ENCODE assay signal across 8 mouse cellular contexts in genomic region chr19:37696603-37697334, GRCm38 (mm10). TPM values are rescaled to one million over a fixed set of nuclear protein-coding genes. Genes with fewer than 3 reads are reported as not detected.
DNase-seq lines count a peak whose midpoint lies in the region; ATAC-seq lines count a peak whose summit lies in the region.
"Had no signal": no experiment of that assay in that cellular context is flagged by ENCODE, and none has a peak within 500 bp of the region (broad histone marks: within the 10 kb centered on the region; RNA-seq: fewer than 3 reads in every experiment).

No protein-coding gene starts in this region.

- peaks cover 94% of the 10 kb centered on the region for H3K27me3 ChIP-seq in hindbrain, embryonic 11.5 days (ENCODE audit: control insufficient read depth, insufficient read depth, low read length)
- H3K27me3 ChIP-seq in liver, embryonic 16.5 days (ENCODE audit: control insufficient read depth, insufficient read depth, low read depth, low read length) = peaks cover 94% of the 10 kb centered on the region

- no peaks in the 10 kb centered on the region for H3K36me3 ChIP-seq in hindbrain, embryonic 11.5 days (ENCODE audit: control insufficient read depth, insufficient read depth, low read length)
- no peaks in the 10 kb centered on the region for H3K36me3 ChIP-seq in liver, embryonic 16.5 days (ENCODE audit: control insufficient read depth, insufficient read depth)

- H3K4me1 ChIP-seq in hindbrain, embryonic 11.5 days (replicated peaks; ENCODE audit: control insufficient read depth, insufficient read depth, low read length) = peaks cover 19% of the 10 kb centered on the region
- peaks cover 5% of the 10 kb centered on the region for H3K4me1 ChIP-seq in liver, embryonic 16.5 days (ENCODE audit: control insufficient read depth, low read depth, low read length)

- peak overlapping the region; percentile 31; the same call in 1 of the 2 replicates for H3K4me3 ChIP-seq in hindbrain, embryonic 11.5 days (ENCODE audit: low read depth, low read length)
- peak overlapping the region; percentile 26 for H3K4me3 ChIP-seq in liver, embryonic 16.5 days (ENCODE audit: low read depth, low read length)

- no peak for ATAC-seq in hindbrain, embryonic 11.5 days (ENCODE audit: low FRiP score)
- no peak for ATAC-seq in liver, embryonic 16.5 days (ENCODE audit: low read depth)
- ATAC-seq in inflammation-experienced regulatory T-cells, adult 6 months = no peak

- no peak overlapping the region for H3K27ac ChIP-seq in hindbrain, embryonic 11.5 days (ENCODE audit: low read depth, low read length)
- no peak overlapping the region for H3K27ac ChIP-seq in liver, embryonic 16.5 days (ENCODE audit: low read length)

- no peak overlapping the region for H3K9ac ChIP-seq in hindbrain, embryonic 11.5 days (ENCODE audit: low read depth, low read length)
- no peak overlapping the region for H3K9ac ChIP-seq in liver, embryonic 16.5 days (ENCODE audit: low read depth, low read length)

- DNase-seq in retina, postnatal 1 day = peak; percentile 48
- no peak for DNase-seq in retina, embryonic 14.5 days (ENCODE audit: low spot score)
- DNase-seq in hindbrain, embryonic 11.5 days (ENCODE audit: low spot score) = peak; percentile 54
- no peak for DNase-seq in urinary bladder, adult 2 months (ENCODE audit: low spot score)
- no peak for DNase-seq in cerebellum, adult 9-10 months
- DNase-seq: cerebellum, postnatal 36 days had no signal

- H3K4me2 ChIP-seq in hindbrain, embryonic 11.5 days (replicated peaks; ENCODE audit: low read depth, low read length) = peak overlapping the region; percentile 34
- H3K4me2 ChIP-seq in liver, embryonic 16.5 days (ENCODE audit: low read depth, low read length) = peak overlapping the region; percentile 41

- H3K9me3 ChIP-seq in hindbrain, embryonic 11.5 days (ENCODE audit: control insufficient read depth, low read length) = no peaks in the 10 kb centered on the region
- H3K9me3 ChIP-seq in liver, embryonic 16.5 days (replicated peaks; ENCODE audit: control insufficient read depth, low read length) = no peaks in the 10 kb centered on the region

- 1% methylated on average over 22 of the region's 22 CpGs for WGBS in hindbrain, embryonic 11.5 days
- WGBS in liver, embryonic 16.5 days (ENCODE audit: insufficient replicate concordance) = 4% methylated on average over 22 of the region's 22 CpGs

RNA-seq across cellular contexts. Expression of gene Cyp26a1, which starts 0.8 kb away (rescaled TPM):
- polyA plus RNA-seq in hindbrain, embryonic 11.5 days (2014; fragmentation: Nextera tagmentation; extraction: Ambion mirVana) = 16.4 and 19.9 TPM in 2 replicates
- not detected in 2 replicates for polyA plus RNA-seq in liver, embryonic 16.5 days (2015; fragmentation: Nextera tagmentation; extraction: Ambion mirVana)
- polyA plus RNA-seq in inflammation-experienced regulatory T-cells, adult 6 months (2017; shearing (Covaris generic)) = not detected
- 0.09 and 0.14 TPM in 2 replicates for polyA plus RNA-seq in urinary bladder, adult 2 months (2012; rRNA removed)

RNA-seq across cellular contexts. Expression of gene Cyp26c1, which starts 11.4 kb away (rescaled TPM):
- 3.4 and 6.1 TPM in 2 replicates for polyA plus RNA-seq in hindbrain, embryonic 11.5 days (2014; fragmentation: Nextera tagmentation; extraction: Ambion mirVana)
- polyA plus RNA-seq in liver, embryonic 16.5 days (2015; fragmentation: Nextera tagmentation; extraction: Ambion mirVana) = not detected in 2 replicates
- polyA plus RNA-seq in inflammation-experienced regulatory T-cells, adult 6 months (2017; shearing (Covaris generic)) = not detected
- 0.03 and 0.04 TPM in 2 replicates for polyA plus RNA-seq in urinary bladder, adult 2 months (2012; rRNA removed)

Comparison
In these comparisons a context has a peak if more than half of its experiments do, and no peak if none do; other contexts are left out.
1. DNase-seq: peak in retina, postnatal 1 day (single experiment) and hindbrain, embryonic 11.5 days (single experiment); none in retina, embryonic 14.5 days (single experiment), urinary bladder, adult 2 months (single experiment) and cerebellum, adult 9-10 months (single experiment).
2. RNA of gene Cyp26a1, which starts 0.8 kb away (polyA plus RNA-seq): 16.4 to 19.9 TPM in hindbrain, embryonic 11.5 days; 0.09 to 0.14 TPM in urinary bladder, adult 2 months, not detected in inflammation-experienced regulatory T-cells, adult 6 months and not detected in liver, embryonic 16.5 days; every median in the first group is over 10 times any median in the second.